Mouse (Mus musculus) embryonic facial prominence, embryonic 15.5 days (tissue): ENCODE measurements around the gene Prdx2. TPM values are rescaled to one million over a fixed set of nuclear protein-coding genes. Genes with fewer than 3 reads are reported as not detected.
A peak's percentile ranks its signal among the peaks of the same experiment; 100 is the strongest.

Experiments used
- ATAC-seq: fragments of 200-750 bp; cut with Nextera tagmentation; 2 replicates; pipeline ENCODE4 v1.8.0; 2017; ENCODE audit warnings: low read depth, moderate TSS enrichment; ENCODE audit not compliant: insufficient number of reproducible peaks, low FRiP score, low TSS enrichment
- H3K27ac ChIP-seq: fragments of 300-500 bp; sonication (generic); replicated peaks from 2 replicates; pipeline ENCODE4 v1.5.1; 2015; ENCODE audit warnings: mild to moderate bottlenecking, inconsistent platforms
- H3K27me3 ChIP-seq: fragments of 300-500 bp; sonication (generic); 2 replicates; pipeline ENCODE4 v1.6.1; 2015; ENCODE audit warnings: inconsistent platforms
- H3K36me3 ChIP-seq: fragments of 300-500 bp; sonication (generic); 2 replicates; pipeline ENCODE4 v1.6.1; 2015; ENCODE audit warnings: mild to moderate bottlenecking, inconsistent platforms
- H3K4me1 ChIP-seq: fragments of 300-500 bp; sonication (generic); 2 replicates; pipeline ENCODE4 v1.6.1; 2015; ENCODE audit warnings: inconsistent platforms
- H3K4me2 ChIP-seq: fragments of 300-500 bp; sonication (generic); replicated peaks from 2 replicates; pipeline ENCODE4 v1.6.1; 2015; ENCODE audit warnings: mild to moderate bottlenecking, inconsistent platforms
- H3K4me3 ChIP-seq: fragments of 300-500 bp; sonication (generic); replicated peaks from 2 replicates; pipeline ENCODE4 v1.5.1; 2015; ENCODE audit warnings: mild to moderate bottlenecking, inconsistent platforms
- H3K9ac ChIP-seq: fragments of 300-500 bp; sonication (generic); 2 replicates; pipeline ENCODE4 v1.6.1; 2015; ENCODE audit warnings: inconsistent platforms
- H3K9me3 ChIP-seq: fragments of 300-500 bp; sonication (generic); replicated peaks from 2 replicates; pipeline ENCODE4 v1.6.1; 2016; ENCODE audit warnings: inconsistent platforms
- WGBS: fragments of 180-500 bp; shearing (Covaris S2); methylation state at CpG from one replicate; pipeline ENCODE4 v1.1.7; 2015; 5-methylcytosine and 5-hydroxymethylcytosine counted together
- polyA plus RNA-seq: library from polyadenylated mRNA; unstranded; fragments of >200 nt; fragmentation: Nextera tagmentation; extraction: Ambion mirVana; gene quantifications from 2 replicates; pipeline ENCODE4 v1.2.1, GENCODE M21; 2015

The Prdx2 gene
- polyA plus RNA-seq, 1 experiment from 2014 or later = 705 TPM

GRCm38 (mm10) chr8:84981644-84982498 is 12.5 kb downstream of the Prdx2 start:
- no peak overlapping the region for H3K9ac ChIP-seq
- 62% methylated on average over 15 of the region's 15 CpGs for WGBS
- H3K4me1 ChIP-seq = peaks cover 89% of the 10 kb centered on the region
- no peaks in the 10 kb centered on the region for H3K36me3 ChIP-seq
- H3K4me2 ChIP-seq = no peak overlapping the region
- peaks cover 17% of the 10 kb centered on the region for H3K27me3 ChIP-seq
- peak overlapping the region; percentile 80 for H3K27ac ChIP-seq
- H3K4me3 ChIP-seq = no peak overlapping the region
- ATAC-seq = no peak
- H3K9me3 ChIP-seq = no peaks in the 10 kb centered on the region

DNA sequence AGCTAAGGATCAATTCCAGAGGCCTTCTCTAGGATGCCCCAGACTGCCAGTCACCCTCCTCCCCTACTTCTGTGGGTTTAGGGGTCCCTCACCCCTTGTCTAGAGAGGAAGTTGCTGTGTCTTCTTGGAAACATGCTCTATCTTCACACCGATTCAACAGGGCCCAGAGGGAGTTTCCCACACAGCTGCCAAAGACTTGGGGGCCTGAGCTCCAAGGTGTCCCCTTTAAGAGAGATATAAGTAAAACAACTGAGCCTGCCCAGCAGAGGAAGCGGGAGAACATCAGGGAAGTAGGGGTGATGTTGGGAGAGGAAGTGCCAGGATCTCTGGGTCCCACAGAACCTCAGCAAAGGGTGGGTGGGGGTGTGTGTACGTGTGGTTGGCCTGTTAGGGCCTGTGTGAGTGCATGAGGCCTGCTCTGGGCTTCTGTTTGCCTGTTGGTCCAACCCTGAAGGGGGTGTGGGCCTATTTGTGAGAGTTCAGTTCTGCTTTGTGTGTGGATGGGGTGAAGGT is 13.2 kb downstream of the Prdx2 start:
- no peaks in the 10 kb centered on the region for H3K9me3 ChIP-seq
- no peak overlapping the region for H3K4me2 ChIP-seq
- peaks cover 13% of the 10 kb centered on the region for H3K27me3 ChIP-seq
- WGBS = 41% methylated on average over 3 of the region's 3 CpGs
- H3K4me1 ChIP-seq = peaks cover 82% of the 10 kb centered on the region
- H3K27ac ChIP-seq = peak overlapping the region; percentile 80
- ATAC-seq = no peak
- H3K4me3 ChIP-seq = no peak overlapping the region
- H3K9ac ChIP-seq = no peak overlapping the region
- no peaks in the 10 kb centered on the region for H3K36me3 ChIP-seq

- ATAC-seq = no peak
- H3K4me2 ChIP-seq = peak overlapping the region; percentile 99
- 4% methylated on average over 16 of the region's 16 CpGs for WGBS
- H3K36me3 ChIP-seq = no peaks in the 10 kb centered on the region
- peak overlapping the region; percentile 88 for H3K27ac ChIP-seq
- no peaks in the 10 kb centered on the region for H3K9me3 ChIP-seq
- H3K27me3 ChIP-seq = peaks cover 12% of the 10 kb centered on the region; the same call in 1 of the 2 replicates
- peaks cover 69% of the 10 kb centered on the region for H3K4me1 ChIP-seq
- peak overlapping the region; percentile 53 for H3K4me3 ChIP-seq
- H3K9ac ChIP-seq = no peak overlapping the region
Observed at GRCm38 (mm10) chr8:84984294-84985048, 15.1 kb downstream of the Prdx2 start.

DNA sequence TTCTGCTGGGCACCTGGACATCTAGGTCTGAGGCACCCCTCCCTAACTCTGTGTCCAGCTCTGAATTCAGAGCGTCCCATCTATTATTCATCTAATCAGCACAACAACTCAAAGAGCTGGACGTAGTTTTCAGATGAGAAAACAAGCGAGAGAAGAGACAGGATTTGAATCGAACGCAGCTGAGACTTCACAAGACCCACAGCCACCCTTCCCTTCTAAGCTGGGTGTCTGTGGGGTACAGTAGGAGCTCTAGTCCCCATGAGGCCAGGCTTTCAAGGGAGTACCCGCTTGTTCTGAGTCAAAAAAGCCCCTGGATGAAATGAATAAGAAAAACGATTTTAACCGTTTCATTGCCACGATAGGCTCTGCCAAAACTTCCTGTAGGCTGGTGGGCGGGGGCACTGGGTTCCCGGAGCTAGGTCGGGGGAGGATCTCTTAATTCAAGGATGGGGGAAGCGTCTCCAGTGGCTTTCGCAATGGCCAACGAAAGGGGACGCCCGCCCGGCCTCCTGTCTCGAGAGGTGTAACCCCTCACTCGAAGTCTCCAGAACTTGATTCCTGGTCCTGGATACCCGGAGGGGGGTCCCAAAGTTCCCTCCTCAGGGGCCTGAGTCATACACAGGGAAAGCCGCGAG is 15.8 kb downstream of the Prdx2 start:
- Histone ChIP-seq H3K9me3 (no peaks in the 10 kb centered on the region), H3K4me1 (peaks cover 63% of the 10 kb centered on the region), H3K27me3 (peaks cover 12% of the 10 kb centered on the region; the same call in 1 of the 2 replicates), H3K36me3 (no peaks in the 10 kb centered on the region), H3K27ac (peak overlapping the region; percentile 88), H3K4me3 (peak overlapping the region; percentile 53), H3K9ac (peak overlapping the region; percentile 46), H3K4me2 (peak overlapping the region; percentile 99)
- under 1% methylated on average over 23 of the region's 23 CpGs for WGBS
- no peak for ATAC-seq

GRCm38 (mm10) chr8:84985684-84986378 is 16.4 kb downstream of the Prdx2 start:
- Histone ChIP-seq H3K9ac (peak overlapping the region; percentile 46), H3K27me3 (peaks cover 12% of the 10 kb centered on the region; the same call in 1 of the 2 replicates), H3K36me3 (no peaks in the 10 kb centered on the region), H3K4me3 (peak overlapping the region; percentile 53), H3K9me3 (no peaks in the 10 kb centered on the region), H3K27ac (peak overlapping the region; percentile 88), H3K4me2 (peak overlapping the region; percentile 99), H3K4me1 (peaks cover 61% of the 10 kb centered on the region)
- no peak for ATAC-seq
- under 1% methylated on average over 53 of the region's 53 CpGs for WGBS

DNA sequence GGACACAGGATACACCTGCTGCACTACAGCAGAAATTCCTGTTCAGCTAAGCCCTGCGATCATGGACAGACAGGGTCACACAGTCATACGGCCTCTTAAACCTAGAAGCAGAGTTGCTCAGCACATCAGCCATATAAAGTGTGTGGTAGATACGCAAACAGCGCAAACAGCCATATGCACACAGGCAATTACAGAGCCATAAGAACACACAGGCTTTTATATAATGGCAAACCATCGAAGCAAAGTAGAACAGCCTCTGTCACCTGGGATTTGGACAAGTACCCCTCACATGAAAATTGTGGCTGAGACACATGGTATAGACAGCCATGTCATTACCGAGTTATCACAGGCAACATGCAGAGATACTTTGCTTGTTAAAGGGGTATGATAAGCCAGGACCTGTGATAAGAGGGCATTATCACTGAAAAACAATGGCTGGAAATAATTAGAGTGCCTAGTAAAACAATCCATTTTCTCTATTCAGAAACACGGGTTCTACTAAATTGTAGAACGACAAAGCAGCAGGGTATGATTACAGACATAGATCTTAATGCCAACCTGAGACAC is 17.1 kb downstream of the Prdx2 start:
- Histone ChIP-seq H3K27ac (peak overlapping the region; percentile 88), H3K4me2 (peak overlapping the region; percentile 99), H3K4me1 (peaks cover 59% of the 10 kb centered on the region), H3K27me3 (peaks cover 12% of the 10 kb centered on the region; the same call in 1 of the 2 replicates), H3K9me3 (no peaks in the 10 kb centered on the region), H3K4me3 (peak overlapping the region; percentile 53), H3K36me3 (no peaks in the 10 kb centered on the region), H3K9ac (no peak overlapping the region)
- 34% methylated on average over 8 of the region's 8 CpGs for WGBS
- ATAC-seq = no peak

DNA sequence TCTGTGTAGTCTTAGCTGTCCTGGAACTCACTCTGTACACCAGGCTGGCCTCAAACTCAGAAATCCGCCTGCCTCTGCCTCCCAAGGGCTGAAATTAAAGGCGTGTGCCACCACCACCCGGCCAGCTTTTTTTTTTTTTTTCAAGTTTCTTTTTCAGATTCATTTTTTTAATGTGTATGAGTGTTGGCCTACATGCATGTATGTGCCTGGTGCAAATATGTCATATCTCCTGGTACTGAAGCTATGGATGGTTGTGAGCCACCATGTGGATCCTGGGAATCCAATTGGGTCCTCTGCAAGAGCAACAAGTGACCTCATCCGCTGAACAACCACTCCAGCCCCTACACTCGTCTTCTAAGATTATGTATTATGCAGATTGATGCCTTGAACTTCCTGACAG is 18.0 kb downstream of the Prdx2 start:
- peaks cover 50% of the 10 kb centered on the region for H3K4me1 ChIP-seq
- H3K9ac ChIP-seq = no peak overlapping the region
- peaks cover 12% of the 10 kb centered on the region; the same call in 1 of the 2 replicates for H3K27me3 ChIP-seq
- WGBS = 79% methylated on average over 5 of the region's 5 CpGs
- H3K4me3 ChIP-seq = no peak overlapping the region
- H3K9me3 ChIP-seq = no peaks in the 10 kb centered on the region
- no peak overlapping the region for H3K4me2 ChIP-seq
- no peak for ATAC-seq
- H3K36me3 ChIP-seq = no peaks in the 10 kb centered on the region
- H3K27ac ChIP-seq = no peak overlapping the region

DNA sequence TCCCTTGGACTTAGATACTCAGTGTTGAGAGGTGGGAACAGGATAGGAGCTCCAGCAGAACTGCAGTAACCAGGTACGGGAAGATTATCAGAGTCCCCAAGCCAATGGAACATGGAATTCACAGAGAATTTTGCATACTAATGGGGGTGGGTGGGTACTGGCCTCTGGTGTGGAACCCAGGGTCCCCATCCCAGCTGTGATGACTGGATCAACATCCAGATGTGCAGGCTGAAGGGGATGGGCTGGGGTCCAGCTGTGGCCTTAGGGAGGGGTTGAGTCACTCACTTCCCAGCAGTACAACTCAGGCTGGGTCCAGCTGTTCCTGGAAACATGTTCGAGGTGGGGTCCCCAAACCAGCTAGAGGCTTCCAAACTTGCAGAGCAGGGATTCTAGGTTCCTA is 18.5 kb downstream of the Prdx2 start:
- no peaks in the 10 kb centered on the region for H3K9me3 ChIP-seq
- H3K36me3 ChIP-seq = no peaks in the 10 kb centered on the region
- WGBS = 69% methylated on average over 2 of the region's 2 CpGs
- no peak for ATAC-seq
- no peak overlapping the region for H3K27ac ChIP-seq
- peaks cover 45% of the 10 kb centered on the region for H3K4me1 ChIP-seq
- H3K4me2 ChIP-seq = no peak overlapping the region
- no peak overlapping the region for H3K9ac ChIP-seq
- no peak overlapping the region for H3K4me3 ChIP-seq
- peaks cover 12% of the 10 kb centered on the region; the same call in 1 of the 2 replicates for H3K27me3 ChIP-seq

GRCm38 (mm10) chr8:84989311-84989731 is 19.9 kb downstream of the Prdx2 start:
- Histone ChIP-seq H3K9ac (no peak overlapping the region), H3K27ac (peak overlapping the region; percentile 61)
- 5% methylated on average over 15 of the region's 15 CpGs for WGBS

DNA sequence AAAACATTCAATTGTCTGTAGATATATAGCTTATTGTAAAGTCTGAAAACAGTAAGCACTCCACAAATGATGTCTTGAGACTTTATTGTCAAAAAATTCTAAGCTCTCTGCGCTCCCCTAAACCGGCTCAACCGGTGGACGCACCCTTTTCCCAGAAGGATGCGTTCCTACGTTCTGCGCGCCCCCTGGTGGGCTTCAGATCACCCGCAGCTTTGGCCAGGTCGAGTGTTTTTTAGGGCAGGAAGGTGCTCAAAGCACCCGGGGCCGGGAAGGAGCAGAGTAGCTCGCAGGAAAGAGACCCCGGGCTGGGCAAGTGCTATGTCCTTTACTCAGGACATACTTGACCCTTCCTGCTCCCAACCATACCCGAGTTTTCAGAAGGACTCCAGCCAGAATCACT is 20.4 kb downstream of the Prdx2 start:
- H3K36me3 ChIP-seq = no peaks in the 10 kb centered on the region
- peak overlapping the region; percentile 92 for H3K4me2 ChIP-seq
- WGBS = 0% methylated on average over 15 of the region's 15 CpGs
- H3K9ac ChIP-seq = peak overlapping the region; percentile 7
- H3K4me1 ChIP-seq = peaks cover 33% of the 10 kb centered on the region
- peak; percentile 52 for ATAC-seq
- H3K9me3 ChIP-seq = no peaks in the 10 kb centered on the region
- H3K27me3 ChIP-seq = peaks cover 12% of the 10 kb centered on the region; the same call in 1 of the 2 replicates
- H3K27ac ChIP-seq = peak overlapping the region; percentile 85
- peak overlapping the region; percentile 66 for H3K4me3 ChIP-seq

More at GRCm38 (mm10) chr8:84989311-84989731, 19.9 kb downstream of the Prdx2 start:
- H3K4me1 ChIP-seq = peaks cover 37% of the 10 kb centered on the region
- H3K9me3 ChIP-seq = no peaks in the 10 kb centered on the region
- peaks cover 12% of the 10 kb centered on the region; the same call in 1 of the 2 replicates for H3K27me3 ChIP-seq
- peak overlapping the region; percentile 66 for H3K4me3 ChIP-seq
- H3K36me3 ChIP-seq = no peaks in the 10 kb centered on the region
- no peak for ATAC-seq
- peak overlapping the region; percentile 92 for H3K4me2 ChIP-seq
